Mouse (Mus musculus): Measurements from ENCODE around the gene Vamp2.

Gene Vamp2

DNA sequence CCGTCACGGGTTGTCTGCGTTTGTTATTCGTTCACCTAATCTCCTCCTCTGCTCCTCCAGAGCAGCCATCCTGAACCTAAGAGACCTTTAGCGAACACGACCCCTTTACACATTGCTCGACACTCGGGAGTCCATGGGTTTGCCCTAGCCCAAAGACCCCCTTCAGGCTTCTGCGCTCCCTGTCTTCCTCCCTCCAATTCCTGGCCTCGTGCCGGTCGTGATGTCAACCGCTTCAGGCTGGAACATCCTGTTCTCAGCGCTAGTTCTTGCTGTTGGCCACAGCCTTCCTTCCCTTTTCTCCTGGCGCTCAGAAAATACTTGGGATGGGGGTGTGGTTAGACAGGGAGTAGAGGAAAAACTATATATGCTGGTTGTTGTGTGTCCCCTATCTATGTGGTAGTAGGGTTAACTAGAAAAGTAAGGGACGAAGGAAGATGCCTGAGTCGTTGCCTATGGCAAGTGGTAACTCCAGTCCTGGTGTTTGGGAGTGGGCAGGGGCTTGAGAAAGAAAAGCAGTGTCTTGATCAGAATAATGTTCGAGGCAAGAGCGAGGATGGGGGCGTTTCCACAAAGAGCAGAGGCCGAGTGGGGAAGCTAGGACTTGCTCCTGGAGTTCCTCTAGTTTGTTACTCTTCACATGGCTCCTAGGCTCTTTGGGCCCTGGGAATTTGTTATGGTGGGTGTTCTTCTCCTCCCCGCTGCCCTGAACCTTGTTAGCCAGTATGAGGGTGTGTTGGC, 11.1 kb downstream of the Vamp2 start:
- peak; percentile 71 to 87 for DNase-seq (ENCODE audit: low spot score in 2 of 2)

DNA sequence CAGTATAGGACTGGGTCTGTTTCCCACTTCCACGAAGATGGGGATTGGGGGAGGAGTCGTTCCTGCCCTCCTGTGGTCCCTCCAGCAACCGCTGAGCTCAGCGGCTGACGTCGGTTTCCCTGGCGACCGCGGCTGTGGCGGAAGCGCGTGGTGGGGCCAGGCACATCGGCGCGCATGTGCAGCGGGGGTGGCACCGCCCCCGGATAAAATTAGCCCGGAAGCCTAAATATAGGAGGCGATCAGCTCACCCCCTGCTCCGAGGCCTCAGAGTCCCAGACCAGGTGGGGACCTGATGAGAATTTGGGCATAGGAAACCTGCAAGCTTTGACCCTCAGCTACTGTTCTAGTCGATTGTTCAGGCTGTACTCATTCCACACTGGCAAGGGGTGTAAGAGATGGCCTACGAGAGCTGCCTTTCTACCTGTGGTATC, 11.6 kb downstream of the Vamp2 start:
- peak; percentile 86 to 92 for DNase-seq (ENCODE audit: low spot score in 2 of 2)

DNA sequence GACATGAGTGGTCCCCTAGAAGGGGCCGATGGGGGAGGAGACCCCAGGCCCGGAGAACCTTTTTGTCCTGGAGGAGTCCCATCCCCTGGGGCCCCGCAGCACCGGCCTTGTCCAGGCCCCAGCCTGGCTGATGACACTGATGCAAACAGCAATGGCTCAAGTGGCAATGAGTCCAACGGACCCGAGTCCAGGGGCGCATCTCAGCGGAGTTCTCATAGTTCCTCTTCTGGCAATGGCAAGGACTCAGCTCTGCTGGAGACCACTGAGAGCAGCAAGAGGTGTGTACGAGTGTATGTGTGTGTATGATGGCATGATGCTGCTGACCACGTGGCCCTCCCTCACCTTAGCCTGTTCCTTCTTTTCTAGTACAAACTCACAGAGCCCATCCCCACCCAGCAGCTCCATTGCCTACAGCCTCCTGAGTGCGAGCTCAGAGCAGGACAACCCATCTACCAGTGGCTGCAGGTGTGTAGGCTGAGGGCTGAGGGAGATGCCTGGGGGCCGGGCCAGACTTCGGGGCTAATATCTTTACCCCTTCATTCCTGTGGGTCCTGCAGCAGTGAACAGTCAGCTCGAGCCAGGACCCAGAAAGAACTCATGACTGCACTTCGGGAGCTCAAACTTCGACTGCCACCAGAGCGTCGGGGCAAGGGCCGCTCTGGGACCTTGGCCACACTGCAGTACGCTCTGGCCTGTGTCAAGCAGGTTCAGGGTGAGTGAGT, 12.5 kb downstream of the Vamp2 start:
- DNase-seq (ENCODE audit: low spot score in 2 of 2): no peak

GRCm38 (mm10) chr11:69101604-69102402, 13.5 kb downstream of the Vamp2 start:
- no peak for DNase-seq (ENCODE audit: low spot score in 2 of 2)

DNA sequence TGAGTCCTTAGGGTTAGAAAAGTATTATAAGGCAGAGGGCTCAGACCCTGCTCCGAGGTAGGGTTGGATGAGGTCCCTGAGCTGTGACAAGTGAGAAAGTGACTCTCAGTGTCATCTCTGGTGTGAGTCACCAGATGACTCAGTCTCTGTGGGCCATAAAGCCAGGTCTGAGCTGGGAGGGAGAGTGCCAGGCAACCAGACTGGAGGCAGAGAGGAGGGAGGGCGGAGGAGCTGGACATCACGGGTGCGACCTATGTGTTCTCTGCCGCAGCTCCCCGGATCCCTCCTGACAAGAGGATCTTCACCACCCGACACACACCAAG, 14.1 kb downstream of the Vamp2 start:
- DNase-seq (ENCODE audit: low spot score in 2 of 2): no peak

- no peak for DNase-seq (ENCODE audit: low spot score in 2 of 2)
Observed at GRCm38 (mm10) chr11:69103121-69103520, 14.8 kb downstream of the Vamp2 start.

GRCm38 (mm10) chr11:69103531-69104435, 15.5 kb downstream of the Vamp2 start:
- no peak for DNase-seq (ENCODE audit: low spot score in 2 of 2)

GRCm38 (mm10) chr11:69104487-69104886, 16.2 kb downstream of the Vamp2 start:
- DNase-seq (ENCODE audit: low spot score in 2 of 2): no peak

DNA sequence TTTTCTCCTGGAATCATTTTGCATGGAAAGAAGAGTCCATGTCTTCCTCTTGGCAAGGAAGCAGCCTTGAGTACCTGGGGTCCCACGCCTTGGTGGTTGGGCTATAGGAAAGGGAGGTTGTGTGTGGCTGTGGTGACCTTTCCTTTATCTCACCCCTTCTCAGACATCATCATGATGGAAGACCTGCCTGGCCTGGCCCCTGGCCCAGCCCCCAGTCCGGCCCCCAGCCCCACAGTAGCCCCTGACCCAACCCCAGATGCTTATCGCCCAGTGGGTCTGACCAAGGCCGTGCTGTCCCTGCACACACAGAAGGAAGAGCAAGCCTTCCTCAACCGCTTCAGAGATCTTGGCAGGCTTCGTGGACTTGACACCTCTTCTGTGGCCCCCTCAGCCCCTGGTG, 16.9 kb downstream of the Vamp2 start:
- DNase-seq (ENCODE audit: low spot score in 2 of 2): no peak

- DNase-seq (ENCODE audit: low spot score in 2 of 2): no peak
Observed at GRCm38 (mm10) chr11:69105796-69106195, 17.5 kb downstream of the Vamp2 start.

GRCm38 (mm10) chr11:69106299-69106698, 18.0 kb downstream of the Vamp2 start:
- no peak for DNase-seq (ENCODE audit: low spot score in 2 of 2)

GRCm38 (mm10) chr11:69106842-69107241, 18.6 kb downstream of the Vamp2 start:
- no peak for DNase-seq (ENCODE audit: low spot score in 2 of 2)

DNA sequence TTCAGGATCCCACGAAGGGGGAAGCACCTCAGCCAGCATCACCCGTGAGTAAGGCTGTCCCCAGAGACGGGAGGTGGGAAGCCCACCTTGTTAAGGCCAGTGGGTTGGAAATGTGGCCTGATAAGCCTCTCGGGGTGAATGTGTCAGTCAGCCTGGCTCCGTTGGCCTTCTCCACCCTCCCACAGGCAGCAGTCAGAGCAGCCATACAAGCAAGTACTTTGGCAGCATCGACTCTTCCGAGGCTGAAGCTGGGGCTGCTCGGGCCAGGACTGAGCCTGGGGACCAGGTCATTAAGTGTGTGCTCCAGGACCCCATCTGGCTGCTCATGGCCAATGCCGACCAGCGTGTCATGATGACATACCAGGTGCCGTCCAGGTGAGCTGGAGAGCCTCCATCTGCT, 19.4 kb downstream of the Vamp2 start:
- DNase-seq (ENCODE audit: low spot score in 2 of 2): no peak

GRCm38 (mm10) chr11:69108223-69108622, 19.9 kb downstream of the Vamp2 start:
- no peak for DNase-seq (ENCODE audit: low spot score in 2 of 2)

GRCm38 (mm10) chr11:69109032-69109900, 21.0 kb downstream of the Vamp2 start:
- DNase-seq (ENCODE audit: low spot score in 2 of 2): no peak

GRCm38 (mm10) chr11:69110319-69111046, 22.2 kb downstream of the Vamp2 start:
- peak; percentile 91 for DNase-seq (ENCODE audit: low spot score in 2 of 2)

DNA sequence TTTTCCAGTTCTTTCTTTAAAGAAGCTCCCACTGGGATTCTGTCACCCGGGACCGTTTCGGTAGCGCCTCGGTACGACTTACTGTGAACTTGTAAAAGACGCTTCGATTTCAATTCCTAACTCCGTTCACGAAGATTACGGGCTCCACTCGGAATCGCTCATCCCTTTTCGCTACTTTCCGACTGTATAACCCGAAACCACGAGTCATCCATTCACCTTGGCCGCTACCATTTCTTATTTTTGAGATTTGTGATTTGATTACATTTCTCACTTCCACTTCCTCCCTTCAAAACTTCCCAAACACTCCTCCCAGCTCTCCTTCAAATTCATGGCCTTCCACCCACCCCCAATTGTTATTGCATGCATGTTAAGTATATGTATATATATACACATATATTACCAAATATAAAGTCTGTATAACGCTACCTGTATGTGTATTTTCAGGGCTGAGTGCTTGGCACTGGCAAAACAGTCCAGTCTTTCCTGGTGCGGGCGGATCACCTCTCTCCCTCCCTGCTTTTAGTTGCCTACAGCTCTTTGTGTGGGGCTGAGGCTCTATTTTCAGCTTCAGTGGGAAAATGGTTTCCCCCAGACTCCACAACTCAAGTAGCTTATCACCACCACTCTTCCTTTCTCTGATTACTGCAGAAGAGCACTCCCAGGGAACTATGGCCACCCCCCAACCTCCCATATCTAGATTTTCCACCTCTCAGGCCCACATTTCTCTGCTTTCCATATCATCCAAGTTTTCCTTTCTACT, 22.9 kb downstream of the Vamp2 start:
- no peak for DNase-seq (ENCODE audit: low spot score in 2 of 2)

- DNase-seq (ENCODE audit: low spot score in 2 of 2): no peak
Observed at GRCm38 (mm10) chr11:69111865-69112264, 23.6 kb downstream of the Vamp2 start.

- DNase-seq (ENCODE audit: low spot score in 2 of 2): no peak
Observed at GRCm38 (mm10) chr11:69114018-69114417, 25.7 kb downstream of the Vamp2 start.
